Mouse (Mus musculus): ENCODE data around the gene Spns1. TPM values are rescaled to one million over a fixed set of nuclear protein-coding genes. Genes with fewer than 3 reads are reported as not detected.

Gene Spns1
- total and polyA plus RNA-seq, 3 experiments: 19.0 to 55.4 (median 21.4) TPM

- no peak overlapping the region for H3K4me3 ChIP-seq (ENCODE audit: low read depth, low read length)
Measured at GRCm38 (mm10) chr7:126347098-126347497, 30.2 kb downstream of the Spns1 start.

GRCm38 (mm10) chr7:126345969-126346368, 31.3 kb downstream of the Spns1 start:
- no peak for ATAC-seq (ENCODE audit: extremely low read depth, insufficient number of reproducible peaks, low FRiP score, poor library complexity, severe bottlenecking)
- no peak for DNase-seq (ENCODE audit: low spot score)
- Histone ChIP-seq H3K27me3 (ENCODE audit: insufficient read depth, low read length) (peaks cover 49% of the 10 kb centered on the region), H3K36me3 (replicated peaks) (no peaks in the 10 kb centered on the region), H3K9me3 (replicated peaks) (no peaks in the 10 kb centered on the region), H3K4me3 (ENCODE audit: low read depth, low read length) (no peak overlapping the region), H3K4me1 (ENCODE audit: insufficient read depth, low read depth, low read length) (peaks cover 18% of the 10 kb centered on the region)
- TF ChIP-seq CTCF (IDR thresholded peaks at IDR 0.05; ENCODE audit: low read depth, low read length) (no peak), GATA1 (IDR thresholded peaks at IDR 0.05; ENCODE audit: borderline replicate concordance, low read length) (no peak), GATA2 (IDR thresholded peaks at IDR 0.05; ENCODE audit: borderline replicate concordance, low read depth, low read length) (no peak), TAL1 (conservative IDR thresholded peaks at IDR 0.05; ENCODE audit: low read depth, low read length) (no peak), POLR2AphosphoS5 (IDR thresholded peaks at IDR 0.05; ENCODE audit: insufficient replicate concordance, low read depth, low read length) (no peak)

More at GRCm38 (mm10) chr7:126347098-126347497, 30.2 kb downstream of the Spns1 start:
- Histone ChIP-seq H3K36me3 (replicated peaks) (no peaks in the 10 kb centered on the region), H3K9me3 (replicated peaks) (no peaks in the 10 kb centered on the region), H3K4me1 (ENCODE audit: insufficient read depth, low read depth, low read length) (peaks cover 18% of the 10 kb centered on the region), H3K27me3 (ENCODE audit: insufficient read depth, low read length) (peaks cover 45% of the 10 kb centered on the region)
- TF ChIP-seq TAL1 (conservative IDR thresholded peaks at IDR 0.05; ENCODE audit: low read depth, low read length): no peak
- TF ChIP-seq GATA1 (IDR thresholded peaks at IDR 0.05; ENCODE audit: borderline replicate concordance, low read length): no peak
- no peak for TF ChIP-seq CTCF (IDR thresholded peaks at IDR 0.05; ENCODE audit: low read depth, low read length)
- no peak for TF ChIP-seq GATA2 (IDR thresholded peaks at IDR 0.05; ENCODE audit: borderline replicate concordance, low read depth, low read length)
- no peak for TF ChIP-seq POLR2AphosphoS5 (IDR thresholded peaks at IDR 0.05; ENCODE audit: insufficient replicate concordance, low read depth, low read length)
- no peak for ATAC-seq (ENCODE audit: extremely low read depth, insufficient number of reproducible peaks, low FRiP score, poor library complexity, severe bottlenecking)
- no peak for DNase-seq (ENCODE audit: low spot score)

GRCm38 (mm10) chr7:126345557-126345956, 31.7 kb downstream of the Spns1 start:
- Histone ChIP-seq H3K9me3 (replicated peaks) (no peaks in the 10 kb centered on the region), H3K4me1 (ENCODE audit: insufficient read depth, low read depth, low read length) (peaks cover 14% of the 10 kb centered on the region), H3K27me3 (ENCODE audit: insufficient read depth, low read length) (peaks cover 49% of the 10 kb centered on the region), H3K4me3 (ENCODE audit: low read depth, low read length) (no peak overlapping the region), H3K36me3 (replicated peaks) (no peaks in the 10 kb centered on the region)
- no peak for DNase-seq (ENCODE audit: low spot score)
- ATAC-seq (ENCODE audit: extremely low read depth, insufficient number of reproducible peaks, low FRiP score, poor library complexity, severe bottlenecking): no peak
- TF ChIP-seq CTCF (IDR thresholded peaks at IDR 0.05; ENCODE audit: low read depth, low read length) (no peak), POLR2AphosphoS5 (IDR thresholded peaks at IDR 0.05; ENCODE audit: insufficient replicate concordance, low read depth, low read length) (no peak), TAL1 (conservative IDR thresholded peaks at IDR 0.05; ENCODE audit: low read depth, low read length) (no peak), GATA1 (IDR thresholded peaks at IDR 0.05; ENCODE audit: borderline replicate concordance, low read length) (no peak), GATA2 (IDR thresholded peaks at IDR 0.05; ENCODE audit: borderline replicate concordance, low read depth, low read length) (no peak)

- TF ChIP-seq TAL1 (conservative IDR thresholded peaks at IDR 0.05; ENCODE audit: low read depth, low read length) (no peak), GATA2 (IDR thresholded peaks at IDR 0.05; ENCODE audit: borderline replicate concordance, low read depth, low read length) (no peak), CTCF (IDR thresholded peaks at IDR 0.05; ENCODE audit: low read depth, low read length) (no peak), GATA1 (IDR thresholded peaks at IDR 0.05; ENCODE audit: borderline replicate concordance, low read length) (no peak), POLR2AphosphoS5 (IDR thresholded peaks at IDR 0.05; ENCODE audit: insufficient replicate concordance, low read depth, low read length) (no peak)
- Histone ChIP-seq H3K27me3 (ENCODE audit: insufficient read depth, low read length) (peaks cover 54% of the 10 kb centered on the region), H3K36me3 (replicated peaks) (no peaks in the 10 kb centered on the region), H3K4me1 (ENCODE audit: insufficient read depth, low read depth, low read length) (0 out of 2 replicates have a peak, but pooled peaks cover 4% of the 10 kb centered on the region), H3K4me3 (ENCODE audit: low read depth, low read length) (no peak overlapping the region), H3K9me3 (replicated peaks) (no peaks in the 10 kb centered on the region)
- ATAC-seq (ENCODE audit: extremely low read depth, insufficient number of reproducible peaks, low FRiP score, poor library complexity, severe bottlenecking): no peak
- no peak for DNase-seq (ENCODE audit: low spot score)
Measured at GRCm38 (mm10) chr7:126340896-126341295, 36.4 kb downstream of the Spns1 start.

GRCm38 (mm10) chr7:126340206-126340618, 37.0 kb downstream of the Spns1 start:
- Histone ChIP-seq H3K36me3 (replicated peaks) (no peaks in the 10 kb centered on the region), H3K4me1 (ENCODE audit: insufficient read depth, low read depth, low read length) (0 out of 2 replicates have a peak, but pooled peaks cover 4% of the 10 kb centered on the region), H3K4me3 (ENCODE audit: low read depth, low read length) (no peak overlapping the region), H3K9me3 (replicated peaks) (no peaks in the 10 kb centered on the region), H3K27me3 (ENCODE audit: insufficient read depth, low read length) (peaks cover 55% of the 10 kb centered on the region)
- DNase-seq (ENCODE audit: low spot score) (no peak), ATAC-seq (ENCODE audit: extremely low read depth, insufficient number of reproducible peaks, low FRiP score, poor library complexity, severe bottlenecking) (no peak)
- no peak for TF ChIP-seq POLR2AphosphoS5 (IDR thresholded peaks at IDR 0.05; ENCODE audit: insufficient replicate concordance, low read depth, low read length)
- no peak for TF ChIP-seq GATA1 (IDR thresholded peaks at IDR 0.05; ENCODE audit: borderline replicate concordance, low read length)
- TF ChIP-seq CTCF (IDR thresholded peaks at IDR 0.05; ENCODE audit: low read depth, low read length): no peak
- no peak for TF ChIP-seq TAL1 (conservative IDR thresholded peaks at IDR 0.05; ENCODE audit: low read depth, low read length)
- no peak for TF ChIP-seq GATA2 (IDR thresholded peaks at IDR 0.05; ENCODE audit: borderline replicate concordance, low read depth, low read length)

- no peaks in the 10 kb centered on the region for H3K9me3 ChIP-seq (replicated peaks)
- DNase-seq (ENCODE audit: low spot score) (no peak), ATAC-seq (ENCODE audit: extremely low read depth, insufficient number of reproducible peaks, low FRiP score, poor library complexity, severe bottlenecking) (no peak)
- 0 out of 2 replicates have a peak, but pooled peaks cover 2% of the 10 kb centered on the region for H3K4me1 ChIP-seq (ENCODE audit: insufficient read depth, low read depth, low read length)
- H3K36me3 ChIP-seq (replicated peaks): no peaks in the 10 kb centered on the region
- no peak for TF ChIP-seq GATA2 (IDR thresholded peaks at IDR 0.05; ENCODE audit: borderline replicate concordance, low read depth, low read length)
- no peak for TF ChIP-seq GATA1 (IDR thresholded peaks at IDR 0.05; ENCODE audit: borderline replicate concordance, low read length)
- no peak for TF ChIP-seq TAL1 (conservative IDR thresholded peaks at IDR 0.05; ENCODE audit: low read depth, low read length)
- TF ChIP-seq POLR2AphosphoS5 (IDR thresholded peaks at IDR 0.05; ENCODE audit: insufficient replicate concordance, low read depth, low read length): no peak
- TF ChIP-seq CTCF (IDR thresholded peaks at IDR 0.05; ENCODE audit: low read depth, low read length): no peak
- H3K27me3 ChIP-seq (ENCODE audit: insufficient read depth, low read length): peaks cover 49% of the 10 kb centered on the region
- no peak overlapping the region for H3K4me3 ChIP-seq (ENCODE audit: low read depth, low read length)
Measured at GRCm38 (mm10) chr7:126339521-126339971, 37.7 kb downstream of the Spns1 start.
